Mouse (Mus musculus): ENCODE measurements at regions not wholly inside any gene's neighbourhood (a gene's known extent, or its start where the extent isn't known, plus 50 kb on each side); places are given as distances from the start of the nearest gene placed in this dataset.

DNA sequence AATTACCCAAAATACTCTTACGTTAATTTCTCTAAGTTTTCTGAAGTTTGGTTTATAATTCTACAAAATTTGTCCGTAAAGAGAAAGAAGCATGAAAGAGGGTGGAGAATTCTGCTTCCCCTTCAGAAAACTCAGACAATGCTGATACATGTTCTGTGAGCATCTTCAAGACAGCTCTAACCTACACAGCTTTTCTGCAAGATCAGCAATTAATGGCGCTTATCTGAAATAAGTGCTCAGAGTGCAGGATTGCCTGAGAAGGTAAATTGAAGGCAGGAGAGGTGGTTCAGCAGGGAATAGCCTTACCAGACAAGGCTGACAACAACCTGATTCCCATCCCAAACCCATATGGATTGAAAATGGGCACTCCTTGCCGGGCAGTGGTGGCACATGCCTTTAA lies 122.5 kb upstream of the Mon1b start:
- TF ChIP-seq CTCF (IDR thresholded peaks at IDR 0.05) (no peak), EP300 (IDR thresholded peaks at IDR 0.05) (no peak)

Measured in lung, postnatal 0 days (tissue).